Mouse (Mus musculus) adrenal gland (tissue): ENCODE results near the gene Zfp810.
"Not testable (repeated sequence)": the region's sequence is repeated elsewhere in the genome, so short reads cannot be mapped to it uniquely, and the experiment has no call there.

Source experiments
- intact Hi-C: fragments of 180-260 bp; cut with DNase I; formaldehyde crosslinking; loops from one replicate; pipeline ENCODE4 v1.15.1; 2025
- long read RNA-seq, 2 experiments: library from polyadenylated mRNA; unstranded; transcript quantifications; one replicate each; pipeline ENCODE4 v2.0.0; 2020; ENCODE audit warnings: borderline replicate concordance in 1 of 2; ENCODE audit not compliant: insufficient replicate concordance in 1 of 2

Gene Zfp810
- long read RNA-seq, experiment 1, partial matches to known transcripts = 1 of 4 reads
- long read RNA-seq, experiment 1, other reads (novel, unspliced or antisense) = 0 of 4 reads
- long read RNA-seq, experiment 2, partial matches to known transcripts = 3 of 8 reads
- long read RNA-seq, experiment 2, other reads (novel, unspliced or antisense) = 2 of 8 reads

DNA sequence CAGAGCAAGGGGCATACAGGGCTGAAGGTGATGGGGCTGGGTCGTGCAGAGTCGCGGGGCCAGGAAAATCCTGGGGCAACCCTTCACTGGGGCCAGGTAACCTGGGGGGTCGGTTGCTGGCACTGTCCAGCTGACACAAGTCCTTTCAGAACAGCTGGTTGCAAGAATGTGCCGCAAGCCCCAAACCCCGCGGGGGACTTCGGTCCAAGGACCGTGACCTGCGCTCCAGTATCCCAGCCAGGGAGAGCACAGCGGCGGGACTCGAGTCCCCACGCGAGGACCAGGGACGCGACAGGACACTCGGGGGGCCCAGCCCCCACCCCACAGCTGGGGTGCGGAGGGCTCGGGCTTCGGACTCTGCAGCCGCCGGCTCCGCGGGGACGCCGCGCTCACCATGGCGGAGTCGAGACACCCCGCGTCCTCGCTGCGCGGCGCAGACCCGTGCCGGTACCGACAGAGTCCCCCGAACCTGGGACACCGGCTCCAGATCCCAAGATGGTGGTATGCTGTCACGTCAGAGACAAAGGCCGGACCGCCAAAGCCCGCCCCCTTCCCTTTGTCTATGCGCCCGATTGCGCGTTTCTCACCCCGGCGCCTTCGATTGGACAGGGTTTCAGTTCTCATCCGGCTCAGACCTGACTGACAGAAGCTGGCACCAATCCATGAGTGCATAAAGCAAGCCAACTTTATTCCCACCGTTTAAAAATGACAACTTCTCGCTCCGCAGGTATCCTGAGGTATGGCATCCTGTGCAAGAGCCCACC, at the start of gene Zfp810:
Gene Zfp810 (minus strand): TSS at position 493 of the 764 bp plus-strand sequence.
- intact Hi-C loops = no loop called here

- intact Hi-C loops = no loop called here
Observed at GRCm38 (mm10) chr9:22355919-22356318, 48.5 kb upstream of the Zfp810 start.

DNA sequence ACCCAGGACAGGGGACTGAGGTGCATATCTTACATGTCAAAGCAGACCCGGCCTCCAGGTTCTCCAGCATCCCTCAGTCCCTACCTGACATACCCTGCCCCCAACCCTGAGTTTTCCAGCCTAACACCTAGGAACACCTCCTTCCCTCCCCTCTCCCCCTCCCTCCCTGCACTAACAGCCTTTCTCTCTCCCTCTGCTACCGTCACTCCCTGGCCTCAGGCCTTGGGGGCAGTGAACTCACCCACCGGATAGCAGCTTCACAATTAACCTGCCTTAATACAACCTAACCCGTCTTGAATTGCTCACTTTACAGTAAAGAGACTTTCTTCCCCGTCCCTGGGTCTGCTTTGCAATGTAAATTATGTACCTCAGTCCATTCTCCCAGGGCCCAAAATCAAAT, 46.5 kb upstream of the Zfp810 start:
- intact Hi-C loops = no loop called here

DNA sequence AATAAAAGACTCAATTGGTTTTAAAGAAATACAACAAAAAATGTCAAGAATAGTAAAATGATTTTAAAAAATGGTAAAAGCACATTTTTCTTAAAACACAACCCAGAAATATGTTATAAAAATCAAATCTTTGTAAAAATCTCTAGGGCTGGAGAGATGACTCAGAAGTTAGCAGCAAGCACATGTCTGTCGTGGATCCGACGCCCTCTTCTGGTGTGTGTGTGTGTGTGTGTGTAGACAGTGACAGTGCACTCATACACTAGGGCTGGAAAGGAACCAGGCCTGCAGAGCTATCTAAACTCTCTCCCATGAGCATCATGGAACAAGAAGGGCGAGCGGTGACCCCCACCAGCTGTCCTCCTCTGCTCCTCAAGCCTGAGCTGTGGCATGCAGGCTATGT, 46.0 kb upstream of the Zfp810 start:
- intact Hi-C loops = no loop called here

DNA sequence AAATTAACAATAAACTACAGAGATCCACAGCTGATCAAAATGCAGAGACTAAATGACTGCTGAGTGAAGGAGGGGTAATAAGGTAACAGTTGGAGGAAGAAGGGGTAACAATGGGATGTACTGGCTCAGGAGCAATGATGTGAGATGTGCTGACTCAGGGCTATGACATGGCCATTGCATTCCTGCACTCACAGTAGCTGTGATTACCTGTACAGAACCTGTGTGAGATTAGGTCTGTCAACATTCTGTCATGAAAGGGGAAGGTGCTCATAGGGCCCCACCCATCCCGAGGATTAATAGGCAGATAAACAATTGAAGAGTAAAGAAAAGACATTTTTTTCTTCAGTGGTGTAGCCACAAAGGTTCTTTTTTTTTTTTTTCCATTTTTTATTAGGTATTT, 32.9 kb upstream of the Zfp810 start:
- intact Hi-C loops = no loop called here

GRCm38 (mm10) chr9:22337217-22337616, 29.8 kb upstream of the Zfp810 start:
- intact Hi-C loops = no loop called here

DNA sequence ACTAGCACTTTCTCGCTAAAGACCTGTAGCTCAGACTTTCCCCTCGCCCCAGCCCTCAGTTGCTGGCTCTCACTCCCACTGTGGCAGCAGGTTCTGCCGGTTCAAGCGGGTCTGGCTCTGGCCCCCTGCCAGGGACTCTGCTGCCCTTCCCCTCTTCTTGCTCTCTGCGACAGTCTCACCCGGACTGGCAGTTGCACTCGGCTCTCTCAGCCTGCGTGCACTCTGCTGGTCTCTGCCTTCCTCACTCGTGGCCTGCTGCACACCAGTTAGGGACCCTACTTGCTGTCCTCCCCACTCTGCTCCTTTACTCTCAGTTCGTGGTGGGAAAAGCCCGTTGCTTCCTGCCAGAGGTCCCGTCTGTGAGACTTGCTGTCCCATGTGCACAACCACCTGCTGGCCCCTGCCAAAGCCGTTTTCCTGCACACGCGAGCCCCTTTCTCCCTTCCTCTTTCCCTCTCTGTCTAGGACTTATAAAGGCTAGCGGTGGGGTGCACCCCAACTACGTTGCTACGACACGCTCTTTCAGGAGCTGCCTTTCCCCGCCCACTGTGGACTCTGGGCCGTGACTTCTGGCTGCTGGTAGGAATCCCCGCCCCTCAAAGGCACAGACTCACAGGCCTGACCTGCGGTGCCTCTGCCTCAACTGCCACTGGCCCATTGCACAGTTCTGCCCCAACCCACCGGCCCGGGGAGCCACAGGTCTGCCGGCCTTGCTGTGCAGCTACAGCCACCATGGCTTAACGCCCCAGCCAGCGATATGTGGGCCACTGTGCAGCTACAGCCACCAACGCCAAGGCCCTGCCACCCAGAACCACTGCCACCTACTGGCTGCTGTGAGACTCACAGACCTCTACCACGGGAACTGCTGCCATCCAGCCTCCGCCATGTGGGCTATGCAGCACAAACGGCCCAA, 20.3 kb upstream of the Zfp810 start:
- intact Hi-C loops = loop anchor here (5.0 kb wide), 1 partner anchor 75 kb away; no protein-coding TSS in a partner anchor

GRCm38 (mm10) chr9:22327099-22327474, 19.6 kb upstream of the Zfp810 start:
- intact Hi-C loops = loop anchor here (5.0 kb wide), 1 partner anchor 75 kb away; no protein-coding TSS in a partner anchor

DNA sequence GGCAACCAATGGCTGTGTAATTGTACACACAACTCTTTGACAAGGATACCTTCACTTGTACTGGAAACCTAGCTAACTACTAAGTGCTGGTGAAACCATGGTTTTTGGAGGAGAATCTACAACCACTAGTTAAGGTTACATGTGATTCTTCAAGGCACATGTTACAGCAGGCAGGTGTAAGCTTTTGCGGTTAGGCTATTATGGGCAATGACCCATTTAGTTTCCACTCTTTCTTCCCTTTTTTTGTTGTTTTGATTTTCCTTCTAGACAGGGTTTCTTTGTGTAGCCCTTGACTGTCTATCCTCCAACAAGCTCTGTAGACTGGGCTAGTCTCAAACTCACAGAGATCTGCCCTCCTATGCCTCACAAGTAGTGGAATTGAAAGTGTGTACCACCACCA, 17.1 kb upstream of the Zfp810 start:
- intact Hi-C loops = no loop called here

GRCm38 (mm10) chr9:22322381-22323211, 15.1 kb upstream of the Zfp810 start:
- intact Hi-C loops = no loop called here

DNA sequence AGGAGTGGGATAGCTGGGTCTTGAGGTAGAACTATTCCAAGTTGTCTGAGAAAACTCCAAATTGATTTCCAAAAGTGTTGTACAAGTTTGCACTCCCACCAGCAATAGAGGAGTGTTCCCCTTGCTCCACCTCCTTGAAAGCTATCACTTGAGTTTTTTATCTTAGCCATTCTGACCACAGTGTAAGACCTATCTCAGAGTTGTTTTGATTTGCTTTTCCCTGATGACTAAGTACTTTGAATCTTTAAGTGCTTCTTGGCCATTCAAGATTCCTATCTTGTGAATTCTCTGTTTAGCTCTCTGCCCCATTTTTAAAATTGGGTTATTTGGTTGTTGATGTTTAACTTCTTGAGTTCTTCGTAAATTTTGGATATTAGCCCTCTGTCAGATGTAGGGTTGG, 11.7 kb upstream of the Zfp810 start:
- intact Hi-C loops = no loop called here

DNA sequence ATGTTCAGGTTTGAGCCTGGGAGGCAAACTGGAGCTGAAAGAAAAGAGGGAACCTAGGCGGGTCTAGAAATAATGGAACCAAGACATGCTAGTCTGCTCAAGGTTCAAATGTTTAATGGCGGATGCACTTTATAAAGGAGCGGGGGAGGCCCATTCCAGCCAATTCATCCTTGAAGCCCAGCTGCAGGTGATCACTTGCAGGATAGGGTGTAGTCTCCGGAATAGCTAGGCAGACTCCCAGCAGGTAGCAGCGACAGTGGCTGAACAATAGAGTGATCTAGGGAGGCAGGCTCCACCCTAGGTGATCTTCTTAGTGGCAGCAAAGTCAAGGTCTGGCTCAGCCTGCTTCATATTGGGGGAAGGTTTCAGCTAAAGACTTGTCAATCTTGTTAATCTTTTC, 8.6 kb upstream of the Zfp810 start:
- intact Hi-C loops = not testable (repeated sequence)

DNA sequence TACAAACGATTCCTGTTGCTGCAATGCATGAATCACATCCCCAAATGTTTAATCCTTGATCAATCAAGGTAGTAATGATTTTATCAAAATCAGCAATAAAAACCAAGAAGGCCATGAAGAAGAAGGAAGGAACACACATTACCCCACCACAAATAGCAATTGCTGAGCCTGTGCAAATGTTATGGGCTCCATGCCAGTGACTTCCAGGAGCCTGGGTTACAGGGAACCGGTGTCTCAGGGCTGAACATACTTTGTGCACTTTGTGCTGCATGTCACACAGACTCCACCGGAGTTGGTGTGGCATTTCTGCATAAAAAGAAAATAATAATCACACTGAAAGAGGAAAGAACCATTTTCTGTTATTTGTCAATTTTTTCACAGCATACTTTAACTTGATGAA, 6.6 kb upstream of the Zfp810 start:
- intact Hi-C loops = no loop called here

GRCm38 (mm10) chr9:22313218-22313617, 5.8 kb upstream of the Zfp810 start:
- intact Hi-C loops = no loop called here

DNA sequence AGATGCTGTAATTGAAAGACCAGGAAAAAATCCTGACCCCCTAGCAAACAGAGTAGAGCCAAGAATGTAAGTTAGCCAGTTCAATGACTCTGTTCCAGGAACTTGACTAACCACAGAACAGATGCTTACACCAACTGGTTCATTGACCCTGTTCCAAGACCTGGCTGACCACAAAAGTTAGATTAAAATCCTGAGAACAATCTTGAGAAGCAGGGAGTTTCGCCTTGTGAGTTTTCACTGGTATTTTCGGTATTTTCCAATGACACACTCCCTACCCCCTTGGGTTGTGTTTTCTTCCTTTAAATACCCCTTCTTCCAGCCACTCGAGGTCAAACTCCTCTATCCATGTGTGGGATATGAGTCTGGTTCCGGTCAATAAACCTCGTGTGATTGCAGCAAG, 2.2 kb upstream of the Zfp810 start:
- intact Hi-C loops = no loop called here

DNA sequence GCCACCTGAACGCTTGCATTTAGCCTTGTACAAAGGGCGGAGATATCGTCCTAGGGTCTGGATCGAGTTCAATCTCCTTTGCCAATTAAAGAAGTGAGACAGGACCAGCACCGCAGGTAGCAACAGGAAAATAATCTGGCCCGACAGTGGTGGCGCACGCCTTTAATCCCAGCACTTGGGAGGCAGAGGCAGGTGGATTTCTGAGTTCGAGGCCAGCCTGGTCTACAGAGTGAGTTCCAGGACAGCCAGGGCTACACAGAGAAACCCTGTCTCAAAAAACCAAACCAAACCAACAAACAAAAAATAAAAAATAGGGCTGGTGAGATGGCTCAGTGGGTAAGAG, 443 bp upstream of the Zfp810 start:
- intact Hi-C loops = not testable (repeated sequence)

DNA sequence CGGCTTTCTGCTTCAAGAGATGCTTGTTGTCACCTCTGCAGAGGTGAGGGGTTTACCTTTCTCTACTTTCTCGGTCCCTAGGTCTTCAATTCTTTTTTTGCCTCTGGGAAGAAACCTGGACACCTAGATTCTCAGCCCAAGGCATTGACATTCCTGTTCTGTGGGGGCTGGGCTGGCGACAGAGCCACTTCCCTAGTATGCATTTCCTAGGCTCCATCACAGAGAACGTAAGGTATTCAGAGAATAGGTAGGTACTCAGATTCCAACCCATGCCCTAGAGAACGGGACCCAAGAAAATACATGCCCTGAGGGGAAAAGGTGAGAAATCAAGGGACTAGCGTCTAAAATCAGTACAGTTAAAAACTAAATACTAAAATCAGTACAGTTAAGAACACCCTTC, 722 bp downstream of the Zfp810 start:
- intact Hi-C loops = no loop called here

- intact Hi-C loops = no loop called here
Observed at GRCm38 (mm10) chr9:22302199-22302598, 5.2 kb downstream of the Zfp810 start.

DNA sequence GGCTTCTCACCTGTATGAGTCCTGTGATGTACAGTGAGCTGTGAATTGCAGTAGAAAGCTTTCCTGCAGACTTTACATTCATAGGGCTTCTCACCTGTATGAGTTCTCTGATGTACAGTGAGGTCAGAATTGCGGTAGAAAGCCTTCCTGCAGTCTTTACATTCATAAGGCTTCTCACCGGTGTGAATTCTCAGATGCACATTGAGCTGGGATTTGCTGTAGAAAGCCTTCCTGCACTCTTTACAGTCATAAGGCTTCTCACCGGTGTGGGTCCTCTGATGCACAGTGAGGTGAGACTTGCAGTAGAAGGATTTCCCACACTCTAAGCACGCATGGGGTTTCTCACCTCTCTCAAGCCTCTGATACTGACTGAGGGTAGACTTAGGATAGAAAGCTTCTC, 28.7 kb downstream of the Zfp810 start:
- intact Hi-C loops = no loop called here

GRCm38 (mm10) chr9:22268886-22269285, 38.6 kb downstream of the Zfp810 start:
- intact Hi-C loops = no loop called here

GRCm38 (mm10) chr9:22262611-22263010, 44.8 kb downstream of the Zfp810 start:
- intact Hi-C loops = no loop called here
